Comparison of ENCODE assay signal across 8 mouse cellular contexts in genomic region chr4:134307367-134308072, GRCm38 (mm10). TPM values are rescaled to one million over a fixed set of nuclear protein-coding genes. Genes with fewer than 3 reads are reported as not detected.
DNase-seq lines count a peak whose midpoint lies in the region; ATAC-seq and TF ChIP-seq lines count a peak whose summit lies in the region.

No protein-coding gene starts in this region.

- H3K79me2 ChIP-seq in C2C12 (ENCODE audit: control insufficient read depth, insufficient read depth): no peaks in the 10 kb centered on the region

- peaks cover 10% of the 10 kb centered on the region; the same call in 1 of the 2 replicates for H3K4me1 ChIP-seq in intestine, embryonic 14.5 days (replicated peaks; ENCODE audit: control insufficient read depth, insufficient read depth, low read length)

- no peak overlapping the region for H3K4me3 ChIP-seq in C2C12 (ENCODE audit: insufficient read depth, poor library complexity, severe bottlenecking)
- H3K4me3 ChIP-seq in intestine, embryonic 14.5 days (ENCODE audit: low read depth, low read length): no peak overlapping the region
- H3K4me3 ChIP-seq in left cerebral cortex, adult 2 months: no peak overlapping the region

- no peaks in the 10 kb centered on the region for H3K36me3 ChIP-seq in C2C12 (ENCODE audit: control insufficient read depth, insufficient read depth)
- no peaks in the 10 kb centered on the region for H3K36me3 ChIP-seq in intestine, embryonic 14.5 days (ENCODE audit: control insufficient read depth, insufficient read depth, low read length)

- no peaks in the 10 kb centered on the region for H3K9me3 ChIP-seq in intestine, embryonic 14.5 days (ENCODE audit: control insufficient read depth, low read length)

- peak; percentile 95 for ATAC-seq in common myeloid progenitor, adult 5-6 weeks (replicated peaks; ENCODE audit: low read depth, poor library complexity, severe bottlenecking)
- ATAC-seq in intestine, embryonic 14.5 days (replicated peaks; ENCODE audit: low FRiP score, low TSS enrichment, low read depth): peak; percentile 65

- H3K79me3 ChIP-seq in C2C12 (ENCODE audit: low read depth): no peaks in the 10 kb centered on the region

- H3ac ChIP-seq in C2C12 (ENCODE audit: control insufficient read depth, insufficient read length, low read depth): no peak overlapping the region

- no peak overlapping the region for H3K9ac ChIP-seq in intestine, embryonic 14.5 days (ENCODE audit: low read length)

- no peak overlapping the region; the same call in 1 of the 2 replicates for H3K27ac ChIP-seq in intestine, embryonic 14.5 days (ENCODE audit: low read depth)
- no peak overlapping the region for H3K27ac ChIP-seq in left cerebral cortex, adult 2 months

- DNase-seq in gastrocnemius, postnatal 25 days: peak; percentile 81
- DNase-seq in intestine, embryonic 14.5 days (ENCODE audit: low spot score): peak; percentile 72
- DNase-seq in left cerebral cortex, adult 2 months (ENCODE audit: extremely low spot score in 1 of 2, low spot score in 2 of 2): peak; percentile 42 to 45
- DNase-seq in lung, postnatal 36 days: peak; percentile 87
- DNase-seq in retina, embryonic 14.5 days (ENCODE audit: low spot score): peak; percentile 45
- DNase-seq in yolk sac, embryonic 10.5 days (ENCODE audit: low spot score): peak; percentile 88

- WGBS in intestine, embryonic 14.5 days: 11% methylated on average over 12 of the region's 12 CpGs

- intact Hi-C loops in left cerebral cortex, adult 2 months (cut with DNase I): no loop called here

- peak; percentile 40 for TF ChIP-seq CTCF in C2C12 (IDR thresholded peaks at IDR 0.05; ENCODE audit: control insufficient read depth, insufficient read depth, insufficient read length)
- TF ChIP-seq CTCF in left cerebral cortex, adult 2 months (IDR thresholded peaks at IDR 0.05): peak; percentile 19

- no peaks in the 10 kb centered on the region for H3K27me3 ChIP-seq in C2C12 (ENCODE audit: control insufficient read depth, insufficient read depth, insufficient read length)
- no peaks in the 10 kb centered on the region for H3K27me3 ChIP-seq in intestine, embryonic 14.5 days (replicated peaks; ENCODE audit: control insufficient read depth, insufficient read depth, low read length)

- H3K4me2 ChIP-seq in intestine, embryonic 14.5 days (ENCODE audit: low read length): peak overlapping the region; percentile 23

TF ChIP-seq in C2C12, 6 proteins besides CTCF, POLR2A, EP300 and RAD21:
- TF ChIP-seq FOSL1 (IDR thresholded peaks at IDR 0.05; ENCODE audit: insufficient read depth, low read length, poor library complexity, severe bottlenecking) (no peak), MYOD1 (IDR thresholded peaks at IDR 0.05; ENCODE audit: control insufficient read depth, insufficient read length, low read depth) (no peak), CEBPB (IDR thresholded peaks at IDR 0.05; ENCODE audit: low read depth) (no peak), MAX (IDR thresholded peaks at IDR 0.05) (no peak), MYOG (IDR thresholded peaks at IDR 0.05; ENCODE audit: control insufficient read depth, extremely low read depth, insufficient read length) (no peak), USF1 (IDR thresholded peaks at IDR 0.05; ENCODE audit: low read depth) (no peak)

RNA-seq across cellular contexts. Expression of gene Trim63, which starts 7.4 kb away (rescaled TPM):
- 0.19 TPM for polyA plus RNA-seq in C2C12 (2012; fragmentation: generic; extraction: Trizol)
- not detected in 2 replicates for total RNA-seq in common myeloid progenitor, adult 5-6 weeks (2017)
- total RNA-seq in gastrocnemius, postnatal 25 days (2021): 100 to 1,000 TPM; 113 to 253 TPM
- 0.09 TPM in 1 of 2 replicates, not detected in the other for polyA plus RNA-seq in intestine, embryonic 14.5 days (2014; fragmentation: Nextera tagmentation; extraction: Ambion mirVana)
- total RNA-seq in left cerebral cortex, adult 2 months (2021): under 1 TPM; 0.21 to 0.25 TPM

RNA-seq across cellular contexts. Expression of gene Pdik1l, which starts 19.8 kb away (rescaled TPM):
- polyA plus RNA-seq in C2C12 (2012; fragmentation: generic; extraction: Trizol): 2.7 TPM
- 27.9 and 36.1 TPM in 2 replicates for total RNA-seq in common myeloid progenitor, adult 5-6 weeks (2017)
- total RNA-seq in gastrocnemius, postnatal 25 days (2021): 1 to 10 TPM; 2.3 to 3.8 TPM
- 18.4 and 20.5 TPM in 2 replicates for polyA plus RNA-seq in intestine, embryonic 14.5 days (2014; fragmentation: Nextera tagmentation; extraction: Ambion mirVana)
- total RNA-seq in left cerebral cortex, adult 2 months (2021): 10 to 100 TPM; 17.5 to 20.4 TPM

RNA-seq across cellular contexts. Expression of gene Slc30a2, which starts 35.5 kb away (rescaled TPM):
- polyA plus RNA-seq in C2C12 (2012; fragmentation: generic; extraction: Trizol): not detected
- total RNA-seq in common myeloid progenitor, adult 5-6 weeks (2017): not detected in 2 replicates
- 1 to 10 TPM; 1.4 to 7.2 TPM for total RNA-seq in gastrocnemius, postnatal 25 days (2021)
- polyA plus RNA-seq in intestine, embryonic 14.5 days (2014; fragmentation: Nextera tagmentation; extraction: Ambion mirVana): 0.19 and 0.26 TPM in 2 replicates
- total RNA-seq in left cerebral cortex, adult 2 months (2021): not detected

RNA-seq across cellular contexts. Expression of gene Grrp1, which starts 53.6 kb away (rescaled TPM):
- polyA plus RNA-seq in C2C12 (2012; fragmentation: generic; extraction: Trizol): not detected
- total RNA-seq in common myeloid progenitor, adult 5-6 weeks (2017): not detected in 2 replicates
- total RNA-seq in gastrocnemius, postnatal 25 days (2021): 1 to 10 TPM; 3.4 TPM
- 3.8 and 4.5 TPM in 2 replicates for polyA plus RNA-seq in intestine, embryonic 14.5 days (2014; fragmentation: Nextera tagmentation; extraction: Ambion mirVana)
- 1 to 10 TPM; 3.0 to 3.6 TPM for total RNA-seq in left cerebral cortex, adult 2 months (2021)

Comparison
In these comparisons a context has a peak if more than half of its experiments do, and no peak if none do; other contexts are left out.
1. RNA of gene Trim63, which starts 7.4 kb away (total RNA-seq): 113 to 253 TPM in gastrocnemius, postnatal 25 days; 0.21 to 0.25 TPM in left cerebral cortex, adult 2 months and not detected in common myeloid progenitor, adult 5-6 weeks; every median in the first group is over 10 times any median in the second.
2. Peak in every context shown above with its lines, with median percentiles within 50 percentile points of each other: DNase-seq.